Mouse (Mus musculus): ENCODE measurements around the gene S1pr5.

- TF ChIP-seq CTCF (IDR thresholded peaks at IDR 0.05; ENCODE audit: low read depth, low read length) (no peak), POLR2A (IDR thresholded peaks at IDR 0.05; ENCODE audit: borderline replicate concordance, low read depth, low read length) (no peak)
These were observed 39.6 kb downstream of the S1pr5 start for GRCm38 (mm10) chr9:21208626-21209025.

Measured in bone marrow macrophage, adult 2 months (primary cell).